Mouse (Mus musculus) urinary bladder, postnatal 4 days (tissue): ENCODE results near the gene Immt.
A peak's percentile ranks its signal among the peaks of the same experiment; 100 is the strongest.
"Not testable (repeated sequence)": the region's sequence is repeated elsewhere in the genome, so short reads cannot be mapped to it uniquely, and the experiment has no call there.

Experiments
- DNase-seq, 2 experiments: peaks; one replicate each; pipeline ENCODE4 v3.0.0; 2021 to 2022; ENCODE audit warnings: low spot score in 2 of 2

Immt gene

GRCm38 (mm10) chr6:71846906-71847305 is 15.8 kb downstream of the Immt start:
- DNase-seq: not testable (repeated sequence)

GRCm38 (mm10) chr6:71867751-71868150 is 36.6 kb downstream of the Immt start:
- DNase-seq: no peak

DNA sequence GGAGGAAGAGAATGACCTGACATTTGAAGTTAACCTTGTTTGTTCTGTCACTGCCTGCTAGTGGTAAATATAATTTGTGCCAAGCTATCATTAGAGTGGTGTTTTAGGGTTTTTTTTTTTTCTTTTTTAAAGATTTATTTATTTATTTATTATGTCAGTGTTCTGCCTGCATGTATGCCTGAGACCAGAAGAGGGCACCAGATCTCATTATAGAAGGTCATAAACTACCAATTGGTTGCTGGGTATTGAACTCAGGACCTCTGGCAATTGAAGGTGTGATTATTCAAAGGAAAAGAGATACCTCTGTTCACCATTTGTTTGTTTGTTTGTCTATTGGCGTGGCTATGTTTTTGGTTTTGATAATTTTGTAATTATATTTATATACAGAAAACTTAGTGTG is 37.7 kb downstream of the Immt start:
- DNase-seq: no peak

GRCm38 (mm10) chr6:71871396-71871795 is 40.3 kb downstream of the Immt start:
- no peak for DNase-seq

DNA sequence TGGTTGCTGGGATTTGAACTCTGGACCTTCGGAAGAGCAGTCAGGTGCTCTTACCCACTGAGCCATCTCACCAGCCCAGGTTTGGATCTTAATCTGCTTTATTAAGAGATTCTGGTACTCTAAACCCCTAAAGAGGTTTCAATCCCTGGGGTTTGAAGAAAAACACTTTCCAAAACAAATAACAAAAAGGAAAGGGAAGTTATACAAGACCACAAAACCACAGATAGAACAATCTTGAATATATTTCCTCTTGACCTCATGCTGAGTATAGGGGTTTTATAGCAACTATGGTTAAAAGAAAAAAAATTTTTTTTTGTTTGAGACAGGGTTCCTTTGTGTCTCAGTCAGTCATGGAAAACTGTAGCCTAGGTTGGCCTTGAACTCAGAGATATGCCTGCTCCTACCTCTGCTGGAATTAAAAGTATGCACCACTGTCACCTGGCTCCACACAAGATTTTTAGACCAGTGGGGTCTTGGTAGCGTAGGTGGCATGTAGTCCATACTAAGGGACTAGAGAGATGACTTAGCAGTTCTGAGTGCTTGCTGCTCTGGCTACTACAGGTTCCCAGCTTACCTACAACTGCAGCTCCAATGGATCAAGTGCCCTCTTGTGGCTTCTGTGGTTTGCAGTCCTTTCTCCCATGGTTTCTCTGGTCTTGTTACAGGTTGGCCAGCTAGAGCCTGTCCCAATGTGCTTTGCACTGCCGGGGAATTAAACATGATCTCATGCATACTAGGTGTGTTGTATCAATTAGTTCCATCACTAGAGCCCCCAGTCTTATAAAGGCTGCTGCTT is 47.0 kb downstream of the Immt start:
- DNase-seq: no peak

GRCm38 (mm10) chr6:71893263-71893662 is 62.1 kb downstream of the Immt start:
- no peak for DNase-seq

DNA sequence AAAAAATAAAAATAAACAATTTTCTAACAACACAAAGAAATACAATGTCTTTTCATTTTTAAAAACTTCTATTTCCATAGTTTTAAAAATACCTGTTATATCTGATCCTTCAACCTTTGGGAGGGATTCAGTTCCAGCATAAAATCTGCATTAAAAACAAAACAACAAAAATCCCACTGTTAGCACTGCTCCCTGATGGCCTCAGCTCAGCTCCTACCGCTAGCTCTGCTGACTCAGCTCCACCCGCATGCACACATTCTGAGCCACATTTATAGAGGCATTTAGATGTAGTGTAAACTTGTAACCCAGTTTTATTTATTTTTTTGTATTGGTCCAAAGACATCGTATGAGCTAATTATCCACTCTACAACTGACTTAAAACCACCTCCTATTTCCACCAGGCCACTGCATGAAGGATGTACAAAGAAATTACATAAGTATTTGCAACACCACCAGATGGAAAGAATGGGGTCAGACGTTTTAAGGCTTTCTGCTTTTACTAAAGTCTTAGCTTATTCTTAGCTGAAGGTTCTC is 76.6 kb downstream of the Immt start:
- no peak for DNase-seq

DNA sequence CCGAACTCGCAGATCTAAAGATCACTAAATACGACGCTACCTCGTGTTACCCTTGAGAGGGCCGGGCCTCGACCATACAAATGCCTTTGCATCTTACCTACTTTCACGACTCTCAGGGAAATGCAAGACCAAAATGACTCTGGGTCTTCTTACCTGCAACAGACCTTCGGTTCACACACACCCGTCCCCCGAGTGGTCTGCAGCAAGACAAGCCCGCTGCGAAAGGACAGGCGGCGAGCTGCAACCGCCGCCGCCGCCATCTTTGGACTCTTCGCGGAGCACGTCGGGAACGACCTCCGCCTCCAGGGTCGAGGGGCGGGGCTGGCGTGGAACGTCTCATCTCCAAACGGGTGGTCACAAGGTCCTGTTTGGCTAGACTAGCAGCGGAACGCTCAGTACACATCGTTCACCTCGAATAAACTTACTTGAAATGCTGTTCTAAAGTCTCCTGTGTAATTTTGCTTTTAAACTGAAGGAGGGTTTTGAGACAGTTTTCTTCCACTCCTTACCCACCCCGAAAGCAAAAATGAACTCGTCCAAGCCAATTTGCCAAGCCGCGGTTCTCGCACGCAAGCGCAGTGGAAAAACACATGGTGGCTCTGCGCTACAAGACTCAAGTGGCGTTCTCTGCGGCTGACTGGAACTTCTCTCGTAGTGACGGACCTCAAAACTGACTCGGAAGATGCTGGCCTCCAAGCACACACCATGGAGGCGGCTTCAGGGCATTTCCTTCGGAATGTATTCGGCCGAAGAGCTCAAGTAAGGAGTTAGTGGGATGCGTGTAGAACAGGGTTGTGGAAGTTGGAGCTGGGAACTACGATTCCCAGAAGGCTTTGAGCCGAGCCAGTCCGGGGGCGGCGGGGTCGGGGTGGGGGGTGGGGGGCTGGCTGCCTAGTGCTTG is 77.6 kb downstream of the Immt start, which contains the start of the genes Ptcd3 and Polr1a:
Ptcd3 (minus strand) TSS at position 270 of the 901 bp plus-strand sequence.
Polr1a (plus strand) TSS at position 573 of the 901 bp plus-strand sequence.
- peak; percentile 85 to 92 for DNase-seq

DNA sequence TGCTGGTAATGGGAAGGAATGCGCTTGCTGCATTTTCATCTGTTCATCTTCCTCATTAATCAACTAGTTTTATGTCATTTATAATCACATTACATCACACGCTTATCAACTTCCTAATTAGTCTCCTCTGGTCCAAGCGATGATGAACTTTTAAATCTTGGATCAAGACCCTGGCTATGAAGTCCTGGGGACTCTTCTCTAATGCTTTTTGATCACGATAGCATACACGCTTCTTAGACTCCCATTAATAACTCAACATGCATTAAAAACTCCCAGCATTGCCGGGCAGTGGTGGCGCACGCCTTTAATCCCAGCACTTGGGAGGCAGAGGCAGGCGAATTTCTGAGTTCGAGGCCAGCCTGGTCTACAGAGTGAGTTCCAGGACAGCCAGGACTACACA is 78.3 kb downstream of the Immt start:
- no peak for DNase-seq

DNA sequence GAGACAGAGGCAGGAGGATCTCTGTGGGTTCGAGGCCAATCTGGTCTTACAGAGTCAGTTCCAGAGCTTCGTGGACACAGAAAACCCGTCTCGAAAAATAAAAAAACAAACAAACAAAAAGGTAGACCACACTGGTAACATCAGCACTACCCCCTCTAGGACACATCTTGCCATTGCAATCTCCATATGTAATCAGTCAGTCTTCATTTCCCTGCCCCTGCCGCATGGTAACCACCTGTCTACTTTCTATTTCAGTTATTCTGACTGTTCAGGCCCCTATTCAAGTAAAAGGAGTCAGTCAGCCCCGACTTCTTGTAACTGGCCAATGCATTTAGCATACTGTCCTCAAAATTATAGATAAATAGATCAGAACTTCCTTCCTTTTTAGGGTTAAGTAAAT is 78.7 kb downstream of the Immt start:
- no peak for DNase-seq

- no peak for DNase-seq
Observed at GRCm38 (mm10) chr6:71911686-71912450, 80.7 kb downstream of the Immt start.

DNA sequence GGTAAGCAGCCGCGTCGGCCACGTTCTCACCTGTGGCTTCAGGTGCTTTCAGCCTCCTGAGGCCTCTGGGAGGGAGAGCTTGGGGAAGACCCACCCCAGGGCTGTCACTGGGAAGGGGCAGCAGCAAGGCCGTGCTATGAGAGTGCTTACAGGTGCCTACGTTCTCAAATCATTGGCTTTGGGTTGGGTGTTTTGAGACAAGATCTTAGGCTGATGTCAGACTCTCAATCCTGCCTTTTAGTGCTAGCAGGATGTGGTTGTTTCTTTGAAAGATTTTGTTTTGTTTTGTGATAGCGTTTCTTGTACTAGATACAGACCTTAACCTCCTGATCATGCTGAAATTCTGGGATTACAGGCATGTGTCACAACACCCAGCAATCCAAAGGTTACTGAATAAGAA is 89.6 kb downstream of the Immt start:
- DNase-seq: no peak

GRCm38 (mm10) chr6:71925233-71925632 is 94.1 kb downstream of the Immt start:
- not testable (repeated sequence) for DNase-seq
